Mouse (Mus musculus) forebrain, embryonic 11.5 days (tissue): Measurements from ENCODE around the gene Kcnk12. TPM values are rescaled to one million over a fixed set of nuclear protein-coding genes. Genes with fewer than 3 reads are reported as not detected.
A peak's percentile ranks its signal among the peaks of the same experiment; 100 is the strongest.

ENCODE experiments used
- ATAC-seq: fragments of 200-750 bp; cut with Nextera tagmentation; replicated peaks from 2 replicates; pipeline ENCODE4 v1.8.0; 2017; ENCODE audit warnings: moderate TSS enrichment; ENCODE audit not compliant: low FRiP score
- DNase-seq: peaks from one replicate; pipeline ENCODE4 v3.0.0-alpha.2; 2017; ENCODE audit warnings: low spot score
- H3K27ac ChIP-seq: fragments of 300-500 bp; sonication (generic); 2 replicates; pipeline ENCODE4 v1.5.1; 2014; ENCODE audit warnings: low read depth, low read length
- H3K27me3 ChIP-seq: fragments of 300-500 bp; sonication (generic); 2 replicates; pipeline ENCODE4 v1.6.1; 2014; ENCODE audit warnings: mild to moderate bottlenecking, low read length, mixed read lengths; ENCODE audit not compliant: control insufficient read depth, insufficient read depth
- H3K36me3 ChIP-seq: fragments of 300-500 bp; sonication (generic); 2 replicates; pipeline ENCODE4 v1.6.1; 2014; ENCODE audit warnings: mild to moderate bottlenecking, low read length, moderate library complexity, mixed read lengths; ENCODE audit not compliant: control insufficient read depth, insufficient read depth
- H3K4me1 ChIP-seq: fragments of 300-500 bp; sonication (generic); replicated peaks from 2 replicates; pipeline ENCODE4 v1.6.1; 2014; ENCODE audit warnings: low read length, mixed read lengths; ENCODE audit not compliant: control insufficient read depth, insufficient read depth
- H3K4me2 ChIP-seq: fragments of 300-500 bp; sonication (generic); 2 replicates; pipeline ENCODE4 v1.6.1; 2014; ENCODE audit warnings: low read depth, mild to moderate bottlenecking, low read length, moderate library complexity, mixed read lengths; ENCODE audit not compliant: severe bottlenecking
- H3K4me3 ChIP-seq: fragments of 300-500 bp; sonication (generic); 2 replicates; pipeline ENCODE4 v1.5.1; 2014; ENCODE audit warnings: low read depth, low read length
- H3K9ac ChIP-seq: fragments of 300-500 bp; sonication (generic); 2 replicates; pipeline ENCODE4 v1.6.1; 2014; ENCODE audit warnings: low read length
- H3K9me3 ChIP-seq: fragments of 300-500 bp; sonication (generic); 2 replicates; pipeline ENCODE4 v1.6.1; 2016; ENCODE audit warnings: low read length, mixed read lengths; ENCODE audit not compliant: control insufficient read depth
- WGBS: fragments of 180-500 bp; shearing (Covaris S2); extraction: QIAGEN DNeasy Blood & Tissue Kit; methylation state at CpG from one replicate; pipeline ENCODE4 v1.1.7; 2014; 5-methylcytosine and 5-hydroxymethylcytosine counted together
- polyA plus RNA-seq: library from polyadenylated mRNA; unstranded; fragments of >200 nt; fragmentation: Nextera tagmentation; extraction: Ambion mirVana; gene quantifications from 2 replicates; pipeline ENCODE4 v1.2.1, GENCODE M21; 2014

Gene Kcnk12
- 0.13 TPM in 1 of 2 replicates, not detected in the other for polyA plus RNA-seq

GRCm38 (mm10) chr17:87797688-87798291 lies at the start of gene Kcnk12:
Kcnk12 (minus strand) TSS chr17:87797994.
- under 1% methylated on average over 46 of the region's 46 CpGs for WGBS
- ATAC-seq: peak; percentile 75
- H3K9me3 ChIP-seq: no peaks in the 10 kb centered on the region
- peak within 1 kb of the TSS; percentile 12 for H3K9ac ChIP-seq
- peak; percentile 82 for DNase-seq
- peaks cover 13% of the 10 kb centered on the region; the same call in 1 of the 2 replicates for H3K4me1 ChIP-seq
- no peaks in the 10 kb centered on the region for H3K36me3 ChIP-seq
- H3K4me3 ChIP-seq: peak within 1 kb of the TSS; percentile 46
- peaks cover 52% of the 10 kb centered on the region for H3K27me3 ChIP-seq
- H3K4me2 ChIP-seq: peak within 1 kb of the TSS; percentile 93
- no peak within 1 kb of the TSS for H3K27ac ChIP-seq

- Histone ChIP-seq H3K27ac (no peak overlapping the region), H3K9ac (no peak overlapping the region), H3K27me3 (no peaks in the 10 kb centered on the region), H3K4me2 (no peak overlapping the region), H3K36me3 (no peaks in the 10 kb centered on the region), H3K4me3 (no peak overlapping the region), H3K9me3 (no peaks in the 10 kb centered on the region), H3K4me1 (no peaks in the 10 kb centered on the region)
- ATAC-seq: no peak
- no peak for DNase-seq
- 88% methylated on average over 5 of the region's 5 CpGs for WGBS
Observed at GRCm38 (mm10) chr17:87842156-87842555, 44.4 kb upstream of the Kcnk12 start.

- Histone ChIP-seq H3K9ac (no peak overlapping the region), H3K27me3 (no peaks in the 10 kb centered on the region), H3K9me3 (no peaks in the 10 kb centered on the region), H3K4me2 (no peak overlapping the region), H3K36me3 (no peaks in the 10 kb centered on the region), H3K27ac (no peak overlapping the region), H3K4me1 (no peaks in the 10 kb centered on the region), H3K4me3 (no peak overlapping the region)
- WGBS: 65% methylated on average over 7 of the region's 7 CpGs
- DNase-seq (no peak), ATAC-seq (no peak)
Observed at GRCm38 (mm10) chr17:87840079-87840478, 42.3 kb upstream of the Kcnk12 start.

- H3K4me1 ChIP-seq: 0 out of 2 replicates have a peak, but pooled peaks cover 5% of the 10 kb centered on the region
- ATAC-seq (no peak), DNase-seq (no peak)
- H3K27me3 ChIP-seq: no peaks in the 10 kb centered on the region
- H3K36me3 ChIP-seq: no peaks in the 10 kb centered on the region
- no peak overlapping the region for H3K4me2 ChIP-seq
- H3K27ac ChIP-seq: no peak overlapping the region
- H3K4me3 ChIP-seq: no peak overlapping the region
- no peaks in the 10 kb centered on the region for H3K9me3 ChIP-seq
- no peak overlapping the region for H3K9ac ChIP-seq
- WGBS: 25% methylated on average over 8 of the region's 8 CpGs
Observed at GRCm38 (mm10) chr17:87834850-87835249, 37.1 kb upstream of the Kcnk12 start.

- Histone ChIP-seq H3K4me3 (no peak overlapping the region), H3K9ac (no peak overlapping the region), H3K27me3 (peaks cover 2% of the 10 kb centered on the region; the same call in 1 of the 2 replicates), H3K4me1 (0 out of 2 replicates have a peak, but pooled peaks cover 4% of the 10 kb centered on the region), H3K27ac (no peak overlapping the region), H3K36me3 (no peaks in the 10 kb centered on the region), H3K9me3 (no peaks in the 10 kb centered on the region), H3K4me2 (no peak overlapping the region)
- 35% methylated on average over 12 of the region's 12 CpGs for WGBS
- ATAC-seq (0 out of 2 replicates have a peak, but pooled peaks have one; percentile 39), DNase-seq (no peak)
Observed at GRCm38 (mm10) chr17:87826909-87827308, 29.1 kb upstream of the Kcnk12 start.

GRCm38 (mm10) chr17:87826036-87826560 lies 28.3 kb upstream of the Kcnk12 start:
- peaks cover 2% of the 10 kb centered on the region; the same call in 1 of the 2 replicates for H3K27me3 ChIP-seq
- 37% methylated on average over 23 of the region's 23 CpGs for WGBS
- H3K9me3 ChIP-seq: no peaks in the 10 kb centered on the region
- peak overlapping the region; percentile 29; the same call in 1 of the 2 replicates for H3K4me2 ChIP-seq
- H3K36me3 ChIP-seq: no peaks in the 10 kb centered on the region
- H3K9ac ChIP-seq: no peak overlapping the region
- no peak for ATAC-seq
- H3K4me1 ChIP-seq: 0 out of 2 replicates have a peak, but pooled peaks cover 4% of the 10 kb centered on the region
- H3K4me3 ChIP-seq: no peak overlapping the region
- no peak overlapping the region for H3K27ac ChIP-seq
- no peak for DNase-seq

GRCm38 (mm10) chr17:87825454-87826008 lies 27.7 kb upstream of the Kcnk12 start:
- no peak overlapping the region for H3K4me2 ChIP-seq
- H3K27ac ChIP-seq: no peak overlapping the region
- WGBS: 47% methylated on average over 4 of the region's 5 CpGs
- ATAC-seq (no peak), DNase-seq (no peak)
- H3K4me3 ChIP-seq: no peak overlapping the region
- no peak overlapping the region for H3K9ac ChIP-seq
- no peaks in the 10 kb centered on the region for H3K9me3 ChIP-seq
- H3K36me3 ChIP-seq: no peaks in the 10 kb centered on the region
- H3K27me3 ChIP-seq: peaks cover 2% of the 10 kb centered on the region; the same call in 1 of the 2 replicates
- H3K4me1 ChIP-seq: 0 out of 2 replicates have a peak, but pooled peaks cover 4% of the 10 kb centered on the region

GRCm38 (mm10) chr17:87823031-87823430 lies 25.2 kb upstream of the Kcnk12 start:
- 0 out of 2 replicates have a peak, but pooled peaks cover 4% of the 10 kb centered on the region for H3K4me1 ChIP-seq
- ATAC-seq (no peak), DNase-seq (no peak)
- H3K36me3 ChIP-seq: no peaks in the 10 kb centered on the region
- H3K9me3 ChIP-seq: no peaks in the 10 kb centered on the region; the same call in 1 of the 2 replicates
- no peak overlapping the region for H3K27ac ChIP-seq
- H3K4me3 ChIP-seq: no peak overlapping the region
- H3K4me2 ChIP-seq: no peak overlapping the region
- no peak overlapping the region for H3K9ac ChIP-seq
- 81% methylated on average over 3 of the region's 3 CpGs for WGBS
- peaks cover 2% of the 10 kb centered on the region; the same call in 1 of the 2 replicates for H3K27me3 ChIP-seq
